Mouse (Mus musculus) CH12.LX (cell line): ENCODE measurements around the gene Chrna1.

ENCODE experiments used
- CTCF ChIP-seq, 2 experiments: IDR thresholded peaks in 1 of 2; conservative IDR thresholded peaks in 1 of 2; 2 replicates each; pipeline ENCODE4 v1.5.1; 2011 to 2012; ENCODE audit warnings: low read depth in 2 of 2, low read length in 2 of 2, improper control_type of control experiment in 1 of 2, inconsistent platforms in 1 of 2, mild to moderate bottlenecking in 1 of 2, moderate library complexity in 1 of 2
- HCFC1 ChIP-seq: IDR thresholded peaks from 2 replicates; pipeline ENCODE4 v1.6.1; 2012; ENCODE audit warnings: low read depth, mild to moderate bottlenecking, inconsistent platforms, low read length, improper control_type of control experiment
- JUN ChIP-seq: IDR thresholded peaks from 2 replicates; pipeline ENCODE4 v1.6.1; 2011; ENCODE audit warnings: low read depth, mild to moderate bottlenecking, low read length, improper control_type of control experiment, moderate library complexity; ENCODE audit not compliant: insufficient read depth
- POLR2A ChIP-seq: IDR thresholded peaks from 2 replicates; pipeline ENCODE4 v1.6.1; 2011; ENCODE audit warnings: low read depth, mild to moderate bottlenecking, improper control_type of control experiment, low read length
- TCF12 ChIP-seq: IDR thresholded peaks from 2 replicates; pipeline ENCODE4 v1.6.1; 2014; ENCODE audit warnings: low read depth, mild to moderate bottlenecking, inconsistent platforms, low read length, improper control_type of control experiment

GRCm38 (mm10) chr2:73586392-73587108 lies 6.4 kb upstream of the Chrna1 start:
- TF ChIP-seq JUN (no peak), POLR2A (no peak), CTCF (conservative IDR thresholded peaks at IDR 0.05 in 1 of 2, IDR thresholded peaks at IDR 0.05 in 1 of 2; ENCODE audit: low read depth in 2 of 2, low read length in 2 of 2) (no peak), HCFC1 (no peak), TCF12 (no peak)
